Mouse (Mus musculus): Measurements from ENCODE around the gene Surf6.
"Not testable (repeated sequence)": the region's sequence is repeated elsewhere in the genome, so short reads cannot be mapped to it uniquely, and the experiment has no call there.

Surf6 gene

DNA sequence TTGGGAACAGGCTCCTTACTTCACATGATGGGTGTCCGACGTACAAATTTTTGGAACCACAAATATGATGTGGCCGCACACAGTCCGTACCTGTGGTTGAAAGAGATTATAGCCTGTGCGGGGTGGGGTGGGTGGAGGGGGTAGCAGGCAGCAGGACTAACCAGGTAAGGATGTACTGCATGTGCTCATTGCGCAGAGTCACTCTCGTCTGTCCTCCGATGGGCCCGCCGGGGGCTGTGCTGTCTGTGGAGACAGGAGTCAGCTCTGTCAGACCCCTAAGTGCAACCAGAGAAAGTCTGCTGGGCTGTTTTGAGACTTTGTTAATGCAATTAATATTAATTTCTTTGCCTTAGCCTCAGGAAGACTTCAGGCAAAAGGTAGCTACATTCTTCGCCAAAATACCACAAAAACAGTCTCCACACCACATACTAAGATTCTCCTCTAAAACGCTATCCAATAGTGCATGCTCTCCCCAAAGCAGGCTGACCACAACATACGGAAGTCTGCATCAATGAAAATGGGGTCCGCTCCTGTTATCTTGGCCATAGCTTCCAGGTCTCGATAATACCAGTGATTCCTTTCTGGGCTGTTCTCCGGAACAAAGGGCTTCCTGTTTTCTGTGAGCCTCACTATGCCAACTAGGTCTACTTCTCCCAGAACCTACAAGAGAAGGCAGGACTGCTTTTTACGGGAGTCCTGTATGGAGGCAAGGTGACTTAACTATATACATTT is 10.9 kb upstream of the Surf6 start:
- DNase-seq (ENCODE audit: low spot score): no peak

DNA sequence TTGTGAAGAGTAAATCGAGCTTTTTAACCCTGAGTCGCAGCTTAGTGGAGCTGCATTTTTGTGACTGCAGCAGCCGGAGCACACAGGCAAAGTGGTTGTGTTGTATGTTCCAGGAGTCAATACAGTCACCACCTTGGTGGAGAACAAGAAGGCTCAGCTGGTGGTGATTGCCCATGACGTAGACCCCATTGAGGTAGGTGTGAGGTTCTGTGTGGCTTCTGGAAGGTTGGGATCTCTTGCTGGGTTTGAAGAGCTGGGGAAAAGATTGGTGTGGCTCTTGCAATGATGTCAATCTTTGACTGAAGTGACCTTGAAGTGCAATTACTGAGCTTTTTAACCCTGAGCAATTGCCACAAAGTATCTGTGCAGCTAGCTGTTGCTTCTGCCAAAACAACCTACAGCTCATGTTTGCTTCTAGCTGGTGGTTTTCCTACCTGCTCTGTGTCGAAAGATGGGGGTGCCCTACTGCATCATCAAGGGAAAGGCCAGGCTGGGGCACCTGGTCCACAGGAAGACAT is 9.6 kb upstream of the Surf6 start:
- no peak for DNase-seq (ENCODE audit: low spot score)

DNA sequence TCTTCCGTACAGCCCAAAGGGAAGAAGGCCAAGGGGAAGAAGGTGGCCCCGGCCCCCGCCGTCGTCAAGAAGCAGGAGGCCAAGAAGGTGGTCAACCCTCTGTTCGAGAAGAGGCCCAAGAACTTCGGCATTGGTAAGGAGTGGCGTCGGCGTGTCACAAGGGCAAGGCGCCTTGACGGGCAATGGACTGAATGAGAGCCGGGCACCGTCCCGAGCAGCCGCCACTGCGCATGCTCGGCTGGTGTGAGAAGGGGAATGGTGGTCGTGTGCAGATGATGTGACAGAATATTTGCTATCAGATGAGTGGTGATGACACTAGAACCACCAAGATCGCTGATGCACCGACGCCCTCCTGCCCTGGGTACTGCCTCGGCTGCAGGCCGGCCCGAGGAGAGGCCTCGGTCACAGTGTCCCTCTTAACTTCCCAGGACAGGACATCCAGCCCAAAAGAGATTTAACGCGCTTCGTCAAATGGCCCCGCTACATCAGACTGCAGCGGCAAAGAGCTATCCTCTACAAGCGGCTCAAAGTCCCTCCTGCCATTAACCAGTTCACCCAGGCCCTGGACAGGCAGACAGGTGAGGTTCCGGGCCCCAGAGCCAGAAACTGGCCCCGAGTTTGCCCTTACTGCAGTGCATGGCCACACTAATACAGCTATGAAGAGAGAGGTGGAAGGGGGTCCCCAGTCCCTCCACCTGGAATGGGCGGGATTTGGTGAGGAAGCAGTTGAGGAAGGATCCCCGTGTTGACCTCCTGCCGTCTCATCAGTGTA is 8.5 kb upstream of the Surf6 start:
- no peak for DNase-seq (ENCODE audit: low spot score)

DNA sequence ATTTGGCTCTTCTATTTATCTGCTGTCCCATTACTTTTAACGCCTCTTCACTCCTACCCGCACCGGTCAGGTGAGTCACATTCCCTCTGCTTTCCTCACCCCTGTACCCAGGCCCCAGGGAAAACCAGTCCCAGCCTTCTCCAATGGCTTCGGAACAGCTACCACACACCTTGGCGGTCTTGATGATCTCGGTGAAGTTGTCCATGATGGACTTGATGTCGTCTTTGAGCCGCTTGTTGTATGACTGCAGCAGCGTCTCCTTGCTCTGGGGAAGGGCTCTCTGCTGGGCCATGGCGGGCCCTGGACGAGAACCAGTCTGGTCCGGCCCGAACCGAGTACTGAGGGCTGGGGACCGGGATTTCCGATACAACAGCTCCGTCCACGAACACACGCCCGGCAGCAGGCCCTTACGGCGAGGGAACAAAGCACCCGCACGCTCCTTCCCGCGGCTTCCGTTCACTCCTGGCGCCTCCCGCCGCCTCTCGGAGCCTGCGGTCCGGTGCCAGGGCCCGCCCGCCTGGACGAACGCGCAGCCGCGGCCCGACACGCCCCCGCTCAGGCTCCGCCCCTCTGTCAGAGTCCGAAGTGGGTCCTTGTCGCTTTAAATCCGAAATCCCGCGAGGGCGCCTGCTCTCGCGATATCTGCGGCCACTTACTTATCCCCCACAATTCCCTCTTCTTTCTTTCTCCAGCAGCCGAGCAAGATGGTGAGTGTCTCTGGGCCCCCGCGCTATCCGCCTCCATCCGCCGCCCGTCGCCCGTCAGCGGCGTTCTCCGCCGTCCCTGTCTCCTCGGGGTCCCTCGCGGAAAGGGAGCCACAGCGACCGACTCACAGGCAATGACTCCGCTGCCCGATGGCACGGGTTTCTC is 7.7 kb upstream of the Surf6 start, which contains the start of the genes Med22 and Rpl7a:
Gene Med22, minus strand, starts transcription at position 554 of the 870 bp plus-strand sequence.
Gene Rpl7a, plus strand, starts transcription at position 641 of the 870 bp plus-strand sequence.
- DNase-seq (ENCODE audit: low spot score): peak; percentile 100

DNA sequence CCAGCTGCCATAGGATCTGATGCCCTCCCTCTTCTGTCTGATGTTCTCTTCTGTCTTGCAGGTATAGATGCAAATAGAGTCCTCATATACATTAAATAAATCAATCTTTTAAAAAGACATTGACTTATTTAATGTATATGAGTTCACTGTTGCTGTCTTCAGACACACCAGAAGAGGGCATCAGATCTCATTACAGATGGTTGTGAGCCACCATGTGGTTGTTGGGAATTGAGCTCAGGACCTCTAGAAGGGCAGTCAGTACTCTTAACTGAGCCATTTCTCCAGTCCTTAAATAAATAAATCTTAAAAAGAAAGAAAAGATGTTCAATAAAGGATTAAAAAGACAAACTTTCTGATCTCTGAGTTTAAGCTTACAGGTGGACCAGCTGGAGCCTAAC is 6.7 kb upstream of the Surf6 start:
- DNase-seq (ENCODE audit: low spot score): no peak

DNA sequence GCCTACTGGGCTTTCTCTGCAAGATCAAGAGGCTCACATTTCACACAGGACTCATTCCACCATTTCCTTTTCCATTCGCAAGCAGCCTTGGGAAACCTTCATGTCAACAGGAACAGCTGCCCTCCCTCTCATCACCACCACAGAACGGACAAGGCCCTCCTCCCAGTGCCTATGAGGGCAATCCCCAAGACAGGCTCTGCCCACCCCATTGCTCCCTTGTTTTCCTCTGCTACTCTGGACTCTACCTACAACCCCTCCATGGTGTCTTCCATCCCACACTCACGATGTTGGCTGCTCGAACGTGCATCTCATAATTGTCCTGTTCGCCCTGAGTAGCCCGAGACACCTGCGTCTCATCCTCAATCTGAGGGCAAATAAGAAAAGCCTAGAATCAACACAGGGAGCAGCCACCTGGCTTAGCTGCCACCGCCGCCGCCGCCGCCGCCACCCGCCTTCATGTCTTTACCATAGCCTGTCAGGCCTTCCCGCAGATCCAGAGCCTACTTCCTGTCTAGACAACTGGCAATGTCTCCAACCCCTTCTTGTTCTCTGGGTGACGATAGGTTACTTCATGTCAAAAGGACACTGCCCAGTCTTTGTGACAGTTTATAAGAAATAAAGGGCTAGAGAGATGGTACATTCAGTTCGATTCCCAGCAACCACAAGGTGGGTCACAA is 6.2 kb upstream of the Surf6 start:
- no peak for DNase-seq (ENCODE audit: low spot score)

DNA sequence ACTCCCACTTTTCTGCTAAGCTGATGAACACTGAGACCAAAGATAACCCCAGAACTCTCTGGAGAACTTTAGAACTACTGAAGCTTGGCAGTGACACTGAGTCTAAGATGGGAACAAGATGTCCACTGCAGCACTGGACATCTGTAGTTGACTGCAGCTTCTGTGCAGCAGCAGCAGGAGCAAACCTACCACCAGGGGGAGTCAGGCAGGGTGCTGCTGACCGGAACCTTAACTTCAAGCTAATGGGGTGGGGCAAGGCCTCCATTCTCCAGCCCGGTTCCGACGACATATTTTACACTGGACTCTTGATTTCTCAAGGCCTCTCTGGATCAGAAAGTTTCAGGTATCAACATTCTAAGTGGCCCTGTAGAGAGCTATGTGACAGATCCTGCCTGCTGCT is 4.4 kb upstream of the Surf6 start:
- DNase-seq (ENCODE audit: low spot score): no peak

DNA sequence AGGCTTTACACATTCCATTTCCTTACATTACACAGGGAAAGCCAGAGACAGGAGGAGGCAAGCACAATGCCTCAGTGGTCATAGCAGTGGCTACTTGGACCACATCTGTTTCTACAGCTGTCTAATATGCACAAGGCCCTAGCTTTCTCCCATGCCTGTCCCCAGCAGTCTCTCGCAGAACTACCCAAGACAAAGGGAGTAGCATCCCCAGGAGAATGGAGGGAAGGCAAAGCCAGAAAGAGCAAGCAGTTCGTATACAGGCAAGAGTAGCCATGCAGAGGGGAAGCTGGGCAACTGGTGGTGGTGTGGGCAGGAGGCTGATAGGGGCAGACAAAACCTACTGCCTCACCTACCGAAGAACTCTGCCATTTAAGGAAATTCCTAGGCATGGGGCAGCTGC is 3.8 kb upstream of the Surf6 start:
- DNase-seq (ENCODE audit: low spot score): no peak

DNA sequence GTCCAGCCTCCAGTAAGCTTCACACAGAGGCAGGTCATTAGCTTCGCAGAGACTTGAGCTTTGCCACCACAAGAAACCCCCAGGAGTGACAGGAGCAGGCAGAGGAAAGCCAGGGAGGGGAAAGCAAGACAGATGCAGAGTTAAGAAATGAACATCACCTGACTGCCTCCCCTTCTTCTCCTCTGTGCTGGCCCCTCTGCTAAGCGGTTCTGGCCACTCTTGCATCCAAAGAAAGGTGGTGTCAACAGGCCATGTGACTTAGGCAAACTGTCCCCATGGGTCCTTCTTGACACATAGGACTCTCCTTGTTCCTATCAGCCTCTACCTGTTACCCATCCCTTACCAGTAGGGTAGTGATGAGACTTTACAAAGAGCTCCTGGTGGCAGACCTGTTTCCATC is 3.3 kb upstream of the Surf6 start:
- DNase-seq (ENCODE audit: low spot score): no peak

DNA sequence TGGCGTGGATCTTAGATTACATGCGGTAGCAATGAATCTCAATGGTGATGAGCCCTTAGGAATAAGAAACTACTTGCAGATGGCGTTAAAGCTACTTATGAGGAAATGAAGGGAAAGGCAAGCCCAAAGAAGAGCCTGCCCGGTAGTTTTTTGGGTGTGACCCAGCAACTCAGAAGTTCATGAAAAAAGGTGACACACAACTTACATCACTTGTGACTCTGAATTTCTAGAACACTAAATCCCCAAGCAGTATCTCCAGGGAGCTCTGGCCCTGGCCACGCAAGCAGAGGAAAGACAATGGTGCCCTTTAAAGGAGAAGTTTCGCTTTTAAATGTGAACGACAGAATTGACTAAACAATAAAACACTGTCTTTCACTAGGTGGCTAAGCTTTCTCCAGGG is 632 bp upstream of the Surf6 start:
- no peak for DNase-seq (ENCODE audit: low spot score)

DNA sequence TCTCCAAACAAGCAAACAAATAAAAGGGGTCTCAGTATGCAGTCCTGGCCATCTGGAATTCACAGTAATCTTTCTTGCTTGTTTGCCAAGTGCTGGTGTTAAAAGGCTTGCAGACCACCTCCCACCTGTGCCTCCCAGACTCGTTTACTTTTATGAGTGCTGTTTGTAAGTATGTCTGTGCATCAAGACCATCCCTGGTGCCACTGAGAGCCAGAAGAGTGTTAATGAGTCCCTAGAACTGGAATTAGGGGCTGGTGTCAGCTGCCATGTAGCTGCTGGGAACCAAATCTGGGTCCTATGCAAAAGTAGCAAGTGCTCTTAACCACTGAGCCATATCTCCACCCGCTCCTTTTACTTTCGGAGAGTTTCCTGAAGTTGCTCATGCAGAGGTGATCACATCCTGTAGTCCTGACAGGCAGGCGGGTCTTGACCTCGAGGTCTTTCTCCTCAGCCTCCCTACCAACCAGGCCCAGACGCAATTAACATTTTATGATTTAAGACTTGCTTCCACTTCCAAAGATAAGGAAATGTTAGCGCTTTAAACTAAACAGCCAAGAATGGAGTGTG is 762 bp downstream of the Surf6 start:
- DNase-seq (ENCODE audit: low spot score): no peak

DNA sequence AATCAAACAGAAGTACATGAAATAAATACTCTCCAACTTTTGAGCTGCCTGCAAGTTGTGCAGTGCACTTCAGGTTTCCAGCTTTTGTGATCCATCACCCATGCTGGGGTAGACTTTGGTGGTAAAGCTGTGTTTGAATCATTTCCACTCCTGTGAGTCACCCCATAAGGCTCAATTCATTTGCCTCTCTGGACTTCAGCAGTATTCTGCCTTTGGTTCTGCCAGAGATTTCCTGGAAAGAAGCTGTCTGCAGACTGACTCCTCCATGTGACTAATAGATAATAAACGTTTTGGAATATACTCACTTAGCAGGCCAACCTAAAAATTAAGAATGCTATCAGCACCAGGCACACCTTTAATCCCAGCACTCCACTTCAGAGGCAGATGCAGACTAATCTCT is 1.9 kb downstream of the Surf6 start:
- no peak for DNase-seq (ENCODE audit: low spot score)

DNA sequence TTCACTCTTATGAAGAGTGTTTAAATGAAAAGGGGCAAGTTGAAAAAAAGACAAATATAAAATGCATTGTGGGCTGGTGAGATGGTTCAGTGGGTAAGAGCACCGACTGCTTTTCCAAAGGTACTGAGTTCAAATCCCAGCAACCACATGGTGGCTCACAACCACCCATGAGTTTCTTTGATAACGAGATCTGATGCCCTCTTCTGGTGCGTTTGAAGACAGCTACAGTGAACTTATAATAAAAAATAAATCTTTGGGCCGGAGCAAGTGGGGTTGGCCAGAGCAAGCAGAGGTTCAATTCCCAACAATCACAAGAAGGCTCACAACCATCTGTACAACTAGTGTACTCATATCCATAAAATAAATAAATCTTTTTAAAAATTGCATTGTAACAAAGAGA is 6.8 kb downstream of the Surf6 start:
- DNase-seq (ENCODE audit: low spot score): no peak

DNA sequence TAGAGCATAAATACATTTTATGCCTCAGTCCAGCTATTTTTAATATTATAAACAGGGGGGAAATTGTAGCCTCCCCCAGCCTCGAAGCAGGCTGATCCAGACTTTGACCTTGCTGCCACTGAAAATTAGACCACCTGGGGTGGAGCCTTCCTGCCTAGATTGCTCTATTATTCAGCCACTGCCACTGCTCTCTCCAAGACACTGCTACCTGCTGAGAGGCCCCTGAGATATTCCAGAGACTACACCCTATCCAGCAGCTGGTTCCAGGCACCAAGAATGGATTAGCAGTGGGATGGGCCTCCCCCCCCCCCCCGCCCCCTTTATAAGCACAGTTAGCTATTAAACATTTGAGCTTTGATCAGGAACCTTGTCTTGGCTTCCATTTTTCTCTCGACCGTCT is 16.5 kb downstream of the Surf6 start:
- DNase-seq (ENCODE audit: low spot score): not testable (repeated sequence)

DNA sequence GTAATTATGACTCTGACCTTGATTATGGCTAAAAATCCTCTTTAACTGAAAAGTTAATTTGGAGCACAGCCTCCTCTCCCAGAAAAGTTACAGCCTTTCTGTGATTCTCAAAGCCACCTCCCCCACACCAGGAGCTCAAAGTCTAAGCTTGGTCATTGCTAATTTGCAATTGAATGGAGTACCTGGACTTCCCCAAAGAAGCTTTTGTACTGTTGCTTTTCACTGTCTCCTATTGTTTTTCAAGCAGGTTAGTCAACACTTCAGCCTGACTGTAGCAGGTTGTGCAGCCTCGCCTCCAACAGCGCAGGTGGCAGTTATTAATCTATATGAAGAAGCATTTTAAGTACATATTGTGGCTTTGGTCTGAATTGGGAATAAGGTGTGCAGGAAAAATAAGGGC is 17.1 kb downstream of the Surf6 start:
- DNase-seq (ENCODE audit: low spot score): not testable (repeated sequence)

DNA sequence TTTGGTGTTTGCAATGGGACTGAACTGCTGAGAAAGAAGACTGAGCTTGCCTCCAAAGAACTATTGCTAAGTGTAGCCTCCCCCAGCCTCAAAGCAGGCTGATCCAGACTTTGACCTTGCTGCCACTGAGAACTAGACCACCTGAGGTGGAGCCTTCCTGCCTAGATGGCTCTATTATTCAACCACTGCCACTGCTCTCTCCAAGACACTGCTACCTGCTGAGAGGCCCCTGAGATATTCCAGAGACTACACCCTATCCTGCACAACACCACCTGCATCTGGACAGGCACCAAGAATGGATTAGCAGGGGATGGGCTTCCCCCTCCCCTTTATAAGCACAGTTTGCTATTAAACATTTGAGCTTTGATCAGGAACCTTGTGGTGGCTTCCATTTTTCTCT is 24.1 kb downstream of the Surf6 start:
- no peak for DNase-seq (ENCODE audit: low spot score)

DNA sequence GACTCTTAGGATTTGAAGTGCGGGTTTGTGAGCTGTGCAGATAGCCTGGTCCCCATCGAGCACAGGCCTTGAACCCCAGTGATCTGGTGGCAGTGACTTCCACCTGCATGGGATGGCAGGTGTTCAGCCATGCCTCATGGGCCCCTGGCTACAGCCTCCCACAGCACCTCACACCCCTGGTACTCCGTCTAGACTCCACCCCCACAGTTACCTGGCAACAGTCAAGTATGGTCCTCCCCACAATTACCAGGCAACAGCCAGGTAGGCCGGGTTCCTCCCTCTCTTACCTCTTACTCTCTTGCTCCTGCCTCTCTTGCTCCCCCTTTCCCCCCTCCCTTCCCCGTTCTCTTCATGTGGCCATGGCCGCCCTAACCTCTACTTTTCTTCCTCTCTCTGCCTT is 32.0 kb downstream of the Surf6 start:
- no peak for DNase-seq (ENCODE audit: low spot score)

DNA sequence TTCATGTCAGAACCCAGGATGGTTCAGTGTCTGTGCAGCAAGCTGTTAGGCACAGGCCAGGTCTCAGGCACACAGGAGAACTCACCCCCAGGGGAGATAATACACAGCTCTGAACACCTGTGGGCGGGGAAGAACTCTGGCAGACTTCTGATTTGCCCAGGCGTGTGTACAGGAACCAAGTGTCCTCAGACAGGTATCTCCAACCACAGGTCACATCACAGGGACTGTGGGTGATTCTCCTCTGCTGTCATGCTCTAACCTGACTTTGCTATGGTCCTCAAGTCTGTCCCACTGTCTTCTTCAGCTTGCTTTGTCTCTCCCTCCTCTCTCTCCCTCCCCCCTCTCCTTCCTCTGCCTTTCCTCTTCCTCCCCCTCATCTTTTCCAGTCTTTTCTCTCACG is 37.8 kb downstream of the Surf6 start, which contains the start of gene Abo:
Gene Abo, minus strand, starts transcription at position 101 of the 400 bp plus-strand sequence.
- no peak for DNase-seq (ENCODE audit: low spot score)

DNA sequence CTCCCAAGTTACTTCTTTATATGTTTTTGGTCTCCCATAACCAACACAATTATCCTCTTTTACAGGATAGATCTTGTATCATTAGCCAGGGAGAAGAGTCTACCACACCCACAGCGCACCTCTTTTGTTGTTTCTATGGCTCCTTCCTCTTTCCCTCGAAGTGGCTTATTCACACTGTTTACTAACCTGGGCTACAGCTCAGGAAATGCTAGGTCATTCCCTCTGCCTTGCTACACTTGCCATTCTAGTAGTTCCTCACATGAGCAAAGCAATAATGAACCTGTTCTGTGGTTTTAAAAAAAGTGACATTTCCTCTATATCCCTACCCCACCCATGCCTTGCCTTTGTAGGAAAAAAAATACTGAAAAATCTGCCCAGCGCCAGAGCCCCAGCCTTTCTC is 39.8 kb downstream of the Surf6 start:
- DNase-seq (ENCODE audit: low spot score): no peak

DNA sequence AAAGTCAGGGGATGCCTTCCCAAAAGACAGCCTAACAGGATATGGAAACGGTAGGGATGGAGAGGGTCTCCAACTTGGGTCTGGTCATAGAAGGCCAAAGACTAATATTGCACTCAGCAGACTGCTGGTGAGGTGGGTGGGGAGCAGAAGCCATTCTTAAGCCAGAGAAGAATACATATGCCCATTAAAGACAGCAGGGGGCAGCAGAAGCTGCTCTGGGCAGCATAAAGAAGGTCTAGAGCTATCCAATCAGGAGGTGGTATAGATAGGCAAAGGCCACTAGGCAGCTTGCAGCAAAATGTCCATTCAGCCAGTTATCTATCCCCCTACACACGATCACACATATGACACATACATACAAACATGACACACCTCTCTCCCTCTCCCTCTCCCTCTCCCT is 55.0 kb downstream of the Surf6 start:
- DNase-seq (ENCODE audit: low spot score): no peak
